Mouse (Mus musculus) right cerebral cortex, postnatal 25 days (tissue): ENCODE results near the gene Ssna1.
"Not testable (repeated sequence)": the region's sequence is repeated elsewhere in the genome, so short reads cannot be mapped to it uniquely, and the experiment has no call there.

ENCODE experiments used
- DNase-seq: peaks from one replicate; pipeline ENCODE4 v3.0.0; 2022

The Ssna1 gene

GRCm38 (mm10) chr2:25257250-25257649 is 15.0 kb downstream of the Ssna1 start:
- DNase-seq, result not testable (repeated sequence)

DNA sequence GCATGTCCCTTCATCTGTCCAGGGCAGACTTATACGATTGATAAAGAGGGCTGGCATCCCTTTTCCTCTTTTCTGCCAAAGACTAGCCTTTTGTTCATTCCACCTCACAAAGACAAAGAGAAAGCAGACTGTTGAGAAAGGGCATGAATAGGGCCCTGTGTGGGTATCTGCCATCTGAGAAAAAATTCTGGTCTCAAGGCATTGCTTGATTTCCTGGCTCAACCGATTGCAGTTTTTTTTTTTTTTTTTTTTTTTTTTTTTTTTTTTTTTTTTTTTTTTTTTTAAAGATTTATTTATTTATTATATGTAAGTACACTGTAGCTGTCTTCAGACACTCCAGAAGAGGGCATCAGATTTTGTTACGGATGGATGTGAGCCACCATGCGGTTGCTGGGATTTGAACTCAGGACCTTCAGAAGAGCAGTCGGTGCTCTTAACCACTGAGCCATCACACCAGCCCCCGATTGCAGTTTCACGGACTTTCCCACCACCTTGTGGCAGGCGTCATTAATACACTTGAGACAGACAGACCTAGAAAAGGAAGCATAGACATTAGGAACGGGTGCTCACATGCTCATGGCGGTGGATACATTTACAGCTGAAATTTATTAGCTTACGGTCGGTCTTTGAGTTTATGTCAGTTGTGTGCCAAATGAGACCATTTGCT is 15.7 kb downstream of the Ssna1 start:
- DNase-seq, result not testable (repeated sequence)

- DNase-seq, result peak; percentile 87
Observed at GRCm38 (mm10) chr2:25255284-25255779, 16.9 kb downstream of the Ssna1 start, which contains the start of gene Tmem203. Gene Tmem203 (plus strand): TSS chr2:25255439.

- DNase-seq, result no peak
Observed at GRCm38 (mm10) chr2:25252331-25252730, 19.9 kb downstream of the Ssna1 start.

GRCm38 (mm10) chr2:25246183-25247072 is 25.8 kb downstream of the Ssna1 start, which contains the start of gene AL732309.1:
Gene AL732309.1 (minus strand): TSS chr2:25246863.
- no peak for DNase-seq

DNA sequence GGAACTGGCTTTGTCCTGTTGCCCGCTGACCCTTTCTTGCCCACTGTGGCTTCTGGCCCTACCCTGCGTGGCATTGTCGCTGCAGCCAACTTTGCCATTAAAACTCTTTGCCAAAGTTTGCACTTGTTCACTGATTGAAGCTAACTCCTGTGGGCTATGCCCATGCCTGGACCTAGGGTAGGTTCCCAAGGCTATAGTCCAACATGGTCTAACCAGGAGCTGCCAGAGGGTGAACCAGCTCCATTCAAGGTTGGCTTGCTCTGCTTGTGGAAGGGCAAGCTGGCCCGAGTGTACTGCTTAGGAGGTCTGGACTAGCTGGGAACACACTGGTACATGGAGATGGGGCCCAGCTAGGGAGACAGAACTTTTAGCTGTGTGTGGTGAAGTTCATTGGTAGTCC is 28.1 kb downstream of the Ssna1 start:
- DNase-seq, result no peak

DNA sequence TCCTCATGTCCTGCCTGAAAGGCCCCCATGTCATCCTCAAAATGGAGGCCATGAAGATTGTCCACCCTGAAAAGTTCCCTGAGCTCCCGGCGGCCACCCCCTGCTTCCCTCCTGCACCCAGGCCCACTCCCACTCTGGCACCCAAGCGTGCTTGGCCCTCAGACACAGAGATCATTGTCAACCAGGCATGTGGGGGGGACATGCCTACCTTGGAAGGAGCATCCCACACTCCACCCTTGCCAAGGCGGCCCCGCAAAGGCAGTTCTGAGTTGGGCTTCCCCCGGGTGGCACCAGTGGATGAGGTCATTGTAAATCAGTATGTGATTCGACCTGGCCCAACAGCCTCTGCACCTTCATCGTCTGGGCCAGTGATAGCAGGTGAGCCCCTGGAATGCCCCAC is 28.9 kb downstream of the Ssna1 start:
- no peak for DNase-seq

DNA sequence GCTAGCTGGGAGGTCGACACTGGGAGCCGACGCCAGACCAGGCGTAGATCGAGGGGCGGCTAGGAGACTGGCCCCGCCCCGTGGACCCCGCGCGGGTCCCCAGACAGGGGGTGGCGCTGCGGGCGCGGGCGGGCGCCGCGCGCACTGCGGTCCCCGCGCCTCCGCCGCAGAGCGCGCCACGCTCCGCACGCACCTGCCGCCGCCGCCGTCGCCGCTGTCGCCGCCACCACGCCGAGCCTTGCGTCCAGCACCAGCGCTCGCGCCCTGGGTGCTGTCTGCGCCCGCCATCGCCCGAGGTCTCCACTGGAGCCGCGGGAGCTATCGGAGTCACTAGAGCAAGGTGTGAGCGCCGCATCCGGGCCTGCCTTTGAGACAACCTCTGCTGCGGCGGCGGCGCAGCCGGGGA is 30.1 kb downstream of the Ssna1 start, which contains the start of the genes Rnf208 and Cysrt1:
Gene Rnf208 (plus strand): TSS at position 155 of the 406 bp plus-strand sequence.
Gene Cysrt1 (minus strand): TSS at position 352 of the 406 bp plus-strand sequence.
- DNase-seq, result peak; percentile 67

- DNase-seq, result no peak
Observed at GRCm38 (mm10) chr2:25241438-25241775, 30.8 kb downstream of the Ssna1 start.

DNA sequence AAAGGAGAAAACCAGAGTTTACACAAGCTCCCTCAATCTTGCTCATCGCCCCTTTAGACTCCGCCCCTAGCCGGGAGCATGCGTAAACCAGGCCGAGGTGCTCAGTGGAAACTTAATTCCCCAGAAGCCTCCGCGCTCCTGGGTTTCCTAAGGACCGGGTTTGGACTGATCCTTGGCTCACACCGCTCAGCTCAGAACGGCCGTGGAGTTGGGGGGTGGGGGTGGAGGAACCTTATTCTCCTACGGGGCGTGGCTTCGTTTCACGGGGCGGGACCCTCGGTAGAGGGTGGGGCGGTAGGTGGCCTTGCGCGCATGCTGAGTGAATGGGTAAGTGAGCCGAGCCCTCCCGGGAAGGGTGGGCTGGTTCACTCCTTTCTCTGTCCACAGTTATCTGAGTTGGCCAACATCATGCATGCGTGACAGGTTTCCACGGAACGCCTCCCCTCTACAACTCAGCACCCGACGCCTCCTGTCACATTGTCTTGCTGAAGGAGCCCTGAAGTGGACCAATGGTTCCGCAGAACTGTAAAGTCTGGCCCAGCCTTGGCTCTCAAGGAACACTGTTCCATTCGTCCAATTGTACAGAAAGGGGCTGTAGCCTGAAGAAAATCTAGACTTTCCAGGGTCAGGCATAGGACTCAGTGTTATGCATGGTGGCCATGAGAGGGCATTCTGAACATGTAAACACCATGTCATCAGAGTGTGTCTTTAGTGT is 31.4 kb downstream of the Ssna1 start:
- DNase-seq, result peak; percentile 66

DNA sequence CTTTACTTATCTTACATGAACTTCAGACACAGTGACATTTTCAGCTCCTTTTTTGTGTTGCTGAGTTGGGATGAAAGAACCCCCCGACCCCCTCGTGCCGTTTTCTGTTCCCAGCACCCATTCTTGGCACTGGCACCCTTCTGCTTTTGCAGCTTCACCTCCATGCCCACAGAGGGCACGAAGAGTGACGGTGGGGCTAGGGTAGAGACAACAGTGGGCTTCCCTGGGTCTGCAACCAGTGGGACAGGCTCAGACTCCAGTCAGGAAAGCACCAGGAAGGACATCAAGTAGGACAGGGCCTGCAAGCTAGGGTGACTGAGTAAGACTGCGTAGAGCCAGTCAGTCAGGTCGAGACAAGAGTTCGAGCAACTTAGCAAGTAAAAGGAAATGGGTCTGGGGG is 31.9 kb downstream of the Ssna1 start:
- DNase-seq, result no peak

- no peak for DNase-seq
Observed at GRCm38 (mm10) chr2:25239766-25240165, 32.5 kb downstream of the Ssna1 start.

DNA sequence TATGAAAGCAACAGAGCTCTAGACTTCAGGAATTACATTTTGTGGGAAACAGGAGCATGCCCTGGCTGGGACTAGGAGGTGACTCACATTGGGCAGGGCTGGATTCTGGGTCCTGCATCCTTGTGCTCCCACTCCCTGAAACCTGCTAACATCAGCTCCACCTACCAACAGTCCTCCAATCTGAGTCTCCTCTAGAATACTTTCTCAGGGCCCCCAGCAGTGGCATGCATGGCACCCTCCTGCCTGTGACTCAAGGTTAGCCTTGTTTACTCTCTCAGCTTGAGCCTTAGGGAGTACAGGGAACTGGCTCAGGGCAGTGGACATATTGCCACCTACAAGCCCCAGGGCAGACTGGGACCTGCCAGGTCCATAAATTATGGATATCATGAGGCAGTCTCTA is 34.1 kb downstream of the Ssna1 start:
- DNase-seq, result no peak

GRCm38 (mm10) chr2:25237522-25237921 is 34.7 kb downstream of the Ssna1 start:
- DNase-seq, result no peak

- no peak for DNase-seq
Observed at GRCm38 (mm10) chr2:25236614-25237013, 35.6 kb downstream of the Ssna1 start, which contains the start of gene Rnf224. Gene Rnf224 (minus strand): TSS chr2:25236787.

GRCm38 (mm10) chr2:25234551-25235220 is 37.6 kb downstream of the Ssna1 start:
- DNase-seq, result no peak

DNA sequence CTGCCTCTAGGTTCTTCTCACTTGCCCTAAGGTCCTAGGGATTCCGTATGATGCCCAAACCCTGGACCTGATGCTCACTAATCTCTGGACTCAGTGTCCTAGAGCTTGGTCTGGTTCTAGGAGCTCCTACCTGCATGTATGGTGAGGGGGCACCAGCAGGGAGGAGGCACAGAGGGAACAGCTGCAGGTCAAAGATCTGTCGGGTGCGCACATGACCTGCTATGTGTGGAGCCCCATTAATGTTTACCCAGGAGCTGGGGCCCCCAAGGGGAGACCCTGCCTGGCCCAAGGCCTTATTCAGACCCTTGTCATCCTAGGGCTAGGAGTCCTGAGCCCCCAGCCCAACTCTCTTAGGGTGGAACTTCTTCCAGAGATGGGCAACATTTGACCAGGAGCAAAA is 38.2 kb downstream of the Ssna1 start, which contains the start of gene Slc34a3:
Gene Slc34a3 (minus strand): TSS at position 315 of the 400 bp plus-strand sequence.
- no peak for DNase-seq

DNA sequence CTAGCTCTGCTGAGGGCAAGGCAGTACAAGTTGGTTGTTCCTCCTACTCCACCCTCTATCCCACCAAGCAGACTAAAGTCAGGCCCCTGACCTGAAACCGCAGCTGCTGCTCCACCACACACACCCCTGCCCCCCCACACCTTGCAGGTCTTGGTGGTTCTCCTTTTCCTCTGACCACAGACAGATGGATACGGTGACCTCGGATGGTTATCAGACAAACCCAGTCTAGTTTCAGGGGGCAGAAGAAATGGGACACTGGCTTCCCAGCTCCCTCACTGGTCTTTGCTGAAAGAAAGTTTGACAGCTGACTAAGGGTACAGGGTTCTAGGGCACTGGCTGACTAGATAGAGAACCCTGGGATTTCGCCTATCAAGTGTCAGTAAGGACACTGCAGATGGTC is 38.8 kb downstream of the Ssna1 start:
- DNase-seq, result no peak

DNA sequence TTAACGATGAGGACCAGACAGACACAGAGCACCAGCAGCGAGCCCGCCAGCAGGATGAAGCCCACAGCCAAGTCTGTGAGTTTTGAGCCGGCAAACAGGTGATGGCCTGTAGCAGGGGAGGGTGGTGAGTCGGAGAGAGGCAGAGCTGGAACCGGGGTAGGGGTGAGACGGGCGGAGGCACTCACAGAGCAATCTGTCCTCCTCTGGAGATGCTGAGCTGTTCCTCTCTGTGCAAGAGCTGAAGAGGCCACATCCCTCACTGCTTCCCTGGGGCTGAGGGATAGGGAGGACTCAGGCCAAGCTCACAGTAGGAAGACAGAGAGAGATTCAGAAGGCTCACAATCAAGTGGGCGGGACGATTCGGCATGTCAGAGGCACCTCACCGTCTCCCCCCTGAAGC is 41.2 kb downstream of the Ssna1 start:
- no peak for DNase-seq

GRCm38 (mm10) chr2:25230581-25230980 is 41.7 kb downstream of the Ssna1 start:
- no peak for DNase-seq

DNA sequence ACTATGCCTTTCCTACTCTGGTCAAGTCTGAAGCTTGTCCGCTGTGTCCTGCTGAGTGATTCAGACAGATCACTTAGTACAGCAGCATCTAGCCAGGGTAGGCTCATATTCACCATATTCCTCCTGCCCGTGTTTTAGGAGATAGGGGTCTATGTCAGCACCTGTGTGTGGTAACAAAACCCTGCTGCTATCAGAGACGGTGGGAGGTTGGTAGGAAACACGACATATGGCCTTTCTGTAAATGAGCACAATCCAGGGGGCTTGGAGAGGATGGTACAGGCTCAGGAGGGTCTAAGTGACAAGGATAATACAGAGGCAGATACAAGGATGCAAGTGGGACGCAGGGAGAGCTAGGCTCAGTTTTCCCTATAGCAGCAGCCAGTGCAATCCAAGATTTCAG is 42.7 kb downstream of the Ssna1 start:
- DNase-seq, result no peak

DNA sequence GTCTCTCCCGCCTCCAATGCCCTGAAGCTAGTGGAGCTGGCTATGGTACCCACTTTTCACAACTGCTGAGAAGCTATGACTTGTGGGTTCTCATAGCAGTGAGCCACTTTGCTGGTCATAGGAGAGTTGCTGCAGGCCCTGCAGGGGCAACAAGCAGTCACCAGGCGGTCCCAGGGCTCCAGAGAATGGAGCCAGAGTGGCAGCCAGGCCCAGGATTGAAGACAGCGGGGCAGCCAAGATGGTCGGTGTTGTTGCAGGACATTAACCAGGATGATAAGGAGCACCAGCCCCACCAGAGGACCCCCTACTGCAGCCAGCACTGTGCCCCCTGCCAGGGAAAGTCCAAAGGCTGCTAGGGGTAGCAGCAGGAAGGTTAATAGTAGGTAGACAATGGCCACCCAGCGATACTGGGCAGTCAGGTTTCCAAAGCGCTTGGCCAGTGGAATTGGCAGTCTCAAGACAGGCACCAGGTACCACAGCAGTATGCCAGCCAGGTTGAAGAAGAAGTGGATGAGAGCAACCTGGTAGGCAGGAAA is 43.2 kb downstream of the Ssna1 start:
- no peak for DNase-seq
